12 mouse cellular contexts compared by ENCODE assay signal in the genomic region with DNA sequence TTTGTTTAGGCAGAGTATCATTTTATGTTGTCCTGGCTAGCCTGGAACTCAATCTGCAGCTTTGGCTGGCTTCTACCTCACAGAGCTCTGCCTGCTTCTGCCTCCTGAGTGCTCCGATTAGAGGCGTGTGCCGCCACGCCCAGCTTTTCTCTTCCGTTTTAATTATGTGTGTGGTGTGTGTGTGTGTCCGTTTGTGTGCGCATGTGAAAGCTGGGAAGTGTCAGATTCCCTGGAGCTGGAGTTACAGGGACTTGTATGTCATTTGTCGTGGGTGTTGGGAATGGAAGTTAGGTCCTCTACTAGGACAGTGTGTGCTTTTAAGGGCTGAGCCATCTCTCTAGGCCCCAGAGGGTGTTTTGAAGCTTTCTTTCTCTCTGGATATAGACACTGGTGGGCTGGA. TPM values are rescaled to one million over a fixed set of nuclear protein-coding genes. Genes with fewer than 3 reads are reported as not detected.
DNase-seq lines count a peak whose midpoint lies in the region; ATAC-seq and TF ChIP-seq lines count a peak whose summit lies in the region.
"Had no signal": no experiment of that assay in that cellular context is flagged by ENCODE, and none has a peak within 500 bp of the region (broad histone marks: within the 10 kb centered on the region; RNA-seq: fewer than 3 reads in every experiment).

No protein-coding gene starts in this region.

- peaks cover 28% of the 10 kb centered on the region for H3K4me1 ChIP-seq in heart, adult 2 months (ENCODE audit: control insufficient read depth, insufficient read depth, low read length)
- H3K4me1 ChIP-seq in lung, embryonic 14.5 days (ENCODE audit: insufficient read depth) = peaks cover 35% of the 10 kb centered on the region
- H3K4me1 ChIP-seq in brown adipose tissue, adult 24 weeks (ENCODE audit: control insufficient read depth, insufficient read depth, insufficient read length, low read length) = peaks cover 25% of the 10 kb centered on the region
- peaks cover 20% of the 10 kb centered on the region for H3K4me1 ChIP-seq in small intestine, adult 2 months (ENCODE audit: control insufficient read depth, insufficient read depth, insufficient read length, low read length)

- H3K4me2 ChIP-seq in lung, embryonic 14.5 days = no peak overlapping the region

- no peak for TF ChIP-seq EP300 in heart, adult 2 months (IDR thresholded peaks at IDR 0.05; ENCODE audit: insufficient read depth, low read depth, low read length)

- no peak for DNase-seq in heart, adult 2 months
- no peak for DNase-seq in heart, adult 8-10 months (ENCODE audit: low spot score)
- DNase-seq in lung, embryonic 14.5 days = no peak
- DNase-seq in lung, postnatal 14 days = no peak
- no peak for DNase-seq in layer of hippocampus, postnatal 14 days (ENCODE audit: low spot score in 2 of 2)
- DNase-seq: right cerebral cortex, postnatal 4 days; thymus, postnatal 36 days had no signal

- no peaks in the 10 kb centered on the region for H3K9me3 ChIP-seq in lung, embryonic 14.5 days (ENCODE audit: low read depth, low read length)
- H3K9me3 ChIP-seq: midbrain, embryonic 13.5 days had no signal

- no peaks in the 10 kb centered on the region for H3K27me3 ChIP-seq in heart, adult 2 months (ENCODE audit: control insufficient read depth, insufficient read depth, low read length)
- H3K27me3 ChIP-seq in lung, embryonic 14.5 days (ENCODE audit: insufficient read depth, low read length) = no peaks in the 10 kb centered on the region
- H3K27me3 ChIP-seq in small intestine, adult 2 months (ENCODE audit: control insufficient read depth, insufficient read depth, low read length) = no peaks in the 10 kb centered on the region

- H3K36me3 ChIP-seq in heart, adult 2 months (ENCODE audit: control insufficient read depth, insufficient read depth, low read length) = no peaks in the 10 kb centered on the region
- H3K36me3 ChIP-seq in lung, embryonic 14.5 days (ENCODE audit: insufficient read depth) = no peaks in the 10 kb centered on the region
- no peaks in the 10 kb centered on the region for H3K36me3 ChIP-seq in small intestine, adult 2 months (ENCODE audit: control insufficient read depth, insufficient read depth, low read length)
- H3K36me3 ChIP-seq: midbrain, embryonic 13.5 days had no signal

- no peak for TF ChIP-seq CTCF in heart, adult 2 months (IDR thresholded peaks at IDR 0.05)
- TF ChIP-seq CTCF in lung, embryonic 14.5 days (IDR thresholded peaks at IDR 0.05; ENCODE audit: low read depth) = no peak
- TF ChIP-seq CTCF in small intestine, adult 2 months (IDR thresholded peaks at IDR 0.05; ENCODE audit: extremely low read depth, insufficient read length, insufficient replicate concordance, low read depth, low read length) = no peak

- ATAC-seq in lung, embryonic 14.5 days (ENCODE audit: insufficient read depth) = no peak
- ATAC-seq in monocyte, adult 5-6 weeks (replicated peaks; ENCODE audit: insufficient number of reproducible peaks, low FRiP score, low TSS enrichment, poor library complexity, severe bottlenecking) = no peak
- ATAC-seq: midbrain, embryonic 13.5 days had no signal

- intact Hi-C loops in heart, adult 2 months (cut with DNase I) = loop anchor here (2.0 kb wide), 1 partner anchor 34 kb away; no protein-coding TSS in a partner anchor

- no peak for TF ChIP-seq POLR2A in heart, adult 2 months (IDR thresholded peaks at IDR 0.05; ENCODE audit: insufficient read depth, low read depth, low read length)
- TF ChIP-seq POLR2A in small intestine, adult 2 months (IDR thresholded peaks at IDR 0.05; ENCODE audit: low read depth, low read length) = no peak

- peak overlapping the region; percentile 94 for H3K27ac ChIP-seq in heart, adult 2 months
- H3K27ac ChIP-seq in lung, embryonic 14.5 days (ENCODE audit: low read depth) = peak overlapping the region; percentile 89; the same call in 1 of the 2 replicates
- peak overlapping the region; percentile 91 for H3K27ac ChIP-seq in brown adipose tissue, adult 24 weeks (replicated peaks; ENCODE audit: low read depth, low read length)
- H3K27ac ChIP-seq in small intestine, adult 2 months (ENCODE audit: insufficient read depth, low read depth, low read length) = peak overlapping the region; percentile 54; the same call in 1 of the 2 replicates

- no peaks in the 10 kb centered on the region for H3K79me2 ChIP-seq in heart, adult 2 months (replicated peaks; ENCODE audit: control insufficient read depth, insufficient read depth, low read length)

- no peak overlapping the region for H3K9ac ChIP-seq in heart, adult 2 months (ENCODE audit: low read depth, low read length)
- no peak overlapping the region for H3K9ac ChIP-seq in lung, embryonic 14.5 days
- H3K9ac ChIP-seq: midbrain, embryonic 13.5 days had no signal

- no peak overlapping the region for H3K4me3 ChIP-seq in heart, adult 2 months
- H3K4me3 ChIP-seq in lung, embryonic 14.5 days (ENCODE audit: low read depth, low read length) = no peak overlapping the region
- H3K4me3 ChIP-seq in brown adipose tissue, adult 24 weeks (ENCODE audit: insufficient read depth, low read depth, low read length) = no peak overlapping the region
- no peak overlapping the region for H3K4me3 ChIP-seq in small intestine, adult 2 months (ENCODE audit: low read depth, low read length)
- H3K4me3 ChIP-seq: midbrain, embryonic 13.5 days had no signal

- 90% methylated on average over 8 of the region's 8 CpGs for WGBS in heart, adult 2 months
- WGBS in lung, embryonic 14.5 days = 92% methylated on average over 8 of the region's 8 CpGs
- 77% methylated on average over 8 of the region's 8 CpGs for WGBS in small intestine, adult 2 months

RNA-seq across cellular contexts. Expression of gene Serpine1, which starts 1.1 kb away (rescaled TPM):
- total RNA-seq in heart, adult 2 months (2021) = 10 to 100 TPM; 24.0 to 29.6 TPM
- 21.9 and 41.8 TPM in 2 replicates for polyA plus RNA-seq in heart, adult 2 months (2012; rRNA removed)
- total RNA-seq in heart, adult 8-10 months (2022) = 10 to 100 TPM; 33.2 to 59.2 (median 47.4) TPM
- polyA plus RNA-seq in lung, embryonic 14.5 days (2014; fragmentation: Nextera tagmentation; extraction: Ambion mirVana) = 0.47 and 0.86 TPM in 2 replicates
- 4.1 and 9.6 TPM in 2 replicates for polyA plus RNA-seq in brown adipose tissue, adult 24 weeks (2012; ENCODE audit: insufficient read depth, insufficient read length, missing spikeins)
- 0.99 and 1.2 TPM in 2 replicates for polyA plus RNA-seq in small intestine, adult 2 months (2012; rRNA removed)
- total RNA-seq in monocyte, adult 5-6 weeks (2017) = not detected in 3 replicates
- total RNA-seq in layer of hippocampus, postnatal 14 days (2021) = 1 to 10 TPM in 1 of 2 experiments, under 1 TPM in 1; 0.91 to 1.3 TPM

RNA-seq across cellular contexts. Expression of gene Ap1s1, which starts 27.2 kb away (rescaled TPM):
- total RNA-seq in heart, adult 2 months (2021) = 10 to 100 TPM; 33.9 to 36.8 TPM
- 23.4 and 38.6 TPM in 2 replicates for polyA plus RNA-seq in heart, adult 2 months (2012; rRNA removed)
- total RNA-seq in heart, adult 8-10 months (2022) = 10 to 100 TPM; 30.2 to 40.5 (median 38.2) TPM
- 179 and 191 TPM in 2 replicates for polyA plus RNA-seq in lung, embryonic 14.5 days (2014; fragmentation: Nextera tagmentation; extraction: Ambion mirVana)
- polyA plus RNA-seq in brown adipose tissue, adult 24 weeks (2012; ENCODE audit: insufficient read depth, insufficient read length, missing spikeins) = 69.0 and 73.6 TPM in 2 replicates
- polyA plus RNA-seq in small intestine, adult 2 months (2012; rRNA removed) = 27.3 and 52.7 TPM in 2 replicates
- 11.6 to 30.8 TPM (median 18.7 TPM) in 3 replicates for total RNA-seq in monocyte, adult 5-6 weeks (2017)
- 100 to 1,000 TPM; 231 to 235 TPM for total RNA-seq in layer of hippocampus, postnatal 14 days (2021)

RNA-seq across cellular contexts. Expression of gene Trim56, which starts 42.9 kb away (rescaled TPM):
- total RNA-seq in heart, adult 2 months (2021) = 10 to 100 TPM; 19.0 to 22.2 TPM
- polyA plus RNA-seq in heart, adult 2 months (2012; rRNA removed) = 6.9 and 7.5 TPM in 2 replicates
- total RNA-seq in heart, adult 8-10 months (2022) = 10 to 100 TPM; 20.2 to 22.1 (median 21.5) TPM
- polyA plus RNA-seq in lung, embryonic 14.5 days (2014; fragmentation: Nextera tagmentation; extraction: Ambion mirVana) = 11.5 and 11.8 TPM in 2 replicates
- polyA plus RNA-seq in brown adipose tissue, adult 24 weeks (2012; ENCODE audit: insufficient read depth, insufficient read length, missing spikeins) = 9.8 and 11.1 TPM in 2 replicates
- 10.3 and 19.9 TPM in 2 replicates for polyA plus RNA-seq in small intestine, adult 2 months (2012; rRNA removed)
- 36.1 to 76.1 TPM (median 37.9 TPM) in 3 replicates for total RNA-seq in monocyte, adult 5-6 weeks (2017)
- total RNA-seq in layer of hippocampus, postnatal 14 days (2021) = 1 to 10 TPM; 5.2 to 5.9 TPM

RNA-seq across cellular contexts. Expression of gene Vgf, which starts 46.9 kb away (rescaled TPM):
- not detected for total RNA-seq in heart, adult 2 months (2021)
- polyA plus RNA-seq in heart, adult 2 months (2012; rRNA removed) = 0.06 TPM in 2 replicates
- total RNA-seq in heart, adult 8-10 months (2022) = not detected
- 0.12 and 0.13 TPM in 2 replicates for polyA plus RNA-seq in lung, embryonic 14.5 days (2014; fragmentation: Nextera tagmentation; extraction: Ambion mirVana)
- not detected in 2 replicates for polyA plus RNA-seq in brown adipose tissue, adult 24 weeks (2012; ENCODE audit: insufficient read depth, insufficient read length, missing spikeins)
- 0.48 and 0.99 TPM in 2 replicates for polyA plus RNA-seq in small intestine, adult 2 months (2012; rRNA removed)
- total RNA-seq in monocyte, adult 5-6 weeks (2017) = not detected in 3 replicates
- 100 to 1,000 TPM; 285 to 318 TPM for total RNA-seq in layer of hippocampus, postnatal 14 days (2021)
- total RNA-seq: heart, postnatal 10 days had no signal

Comparison
In these comparisons a context has a peak if more than half of its experiments do, and no peak if none do; other contexts are left out.
1. RNA of gene Serpine1, which starts 1.1 kb away (total RNA-seq): 33.2 to 59.2 TPM in heart, adult 8-10 months and 24.0 to 29.6 TPM in heart, adult 2 months; 0.91 to 1.3 TPM in layer of hippocampus, postnatal 14 days and not detected in monocyte, adult 5-6 weeks; every median in the first group is over 10 times any median in the second.
2. Peak in every context shown above with its lines, with median percentiles within 50 percentile points of each other: H3K27ac ChIP-seq.